Mouse (Mus musculus): ENCODE data around the gene Gm9639. TPM values are rescaled to one million over a fixed set of nuclear protein-coding genes. Genes with fewer than 3 reads are reported as not detected.
"Not testable (repeated sequence)": the region's sequence is repeated elsewhere in the genome, so short reads cannot be mapped to it uniquely, and the experiment has no call there.

Gene Gm9639
- total and polyA plus RNA-seq, 3 experiments: not detected

GRCm38 (mm10) chr10:77783396-77783795, 11.5 kb downstream of the Gm9639 start:
- dilution Hi-C loops (cut with MboI; ENCODE audit: extremely low pct_ligation_motif_present, extremely low pct_unique_long_range_greater_than_20kb, low sequenced_read_pairs); H3K79me2 ChIP-seq (replicated peaks; ENCODE audit: control insufficient read depth, extremely low read depth, insufficient read depth, poor library complexity, severe bottlenecking); H3K4me1 ChIP-seq (ENCODE audit: control insufficient read depth in 1 of 2, insufficient read depth in 2 of 2); H3K9me3 ChIP-seq (replicated peaks; ENCODE audit: low read length); H3K4me3 ChIP-seq (replicated peaks in 1 of 3; ENCODE audit: low read depth in 2 of 3, low read length in 2 of 3, poor library complexity in 1 of 3); DNase-seq (ENCODE audit: extremely low read depth); H3K9ac ChIP-seq (ENCODE audit: insufficient read depth, low read depth); H3K27me3 ChIP-seq (replicated peaks); H3K4me2 ChIP-seq (ENCODE audit: insufficient read depth, low read depth, poor library complexity, severe bottlenecking); H3K36me3 ChIP-seq (replicated peaks in 1 of 2; ENCODE audit: control insufficient read depth in 1 of 2, insufficient read depth in 1 of 2, low read length in 1 of 2); in situ Hi-C loops (cut with MboI; ENCODE audit: low pct_ligation_motif_present, low pct_unique_long_range_greater_than_20kb, low sequenced_read_pairs); H3K27ac ChIP-seq (ENCODE audit: insufficient read depth, low read depth): not testable (repeated sequence)

- dilution Hi-C loops (cut with MboI; ENCODE audit: extremely low pct_ligation_motif_present, extremely low pct_unique_long_range_greater_than_20kb, low sequenced_read_pairs); H3K4me3 ChIP-seq (replicated peaks in 1 of 3; ENCODE audit: low read depth in 2 of 3, low read length in 2 of 3, poor library complexity in 1 of 3); in situ Hi-C loops (cut with MboI; ENCODE audit: low pct_ligation_motif_present, low pct_unique_long_range_greater_than_20kb, low sequenced_read_pairs): not testable (repeated sequence)
These were observed 12.4 kb downstream of the Gm9639 start, which contains the start of gene Gm3250 for GRCm38 (mm10) chr10:77782442-77782841. Gm3250 (minus strand) TSS chr10:77782542.

GRCm38 (mm10) chr10:77776844-77777243, 18.0 kb downstream of the Gm9639 start, which contains the start of gene Gm7138:
Gm7138 (minus strand) TSS chr10:77776944.
- H3K79me2 ChIP-seq (replicated peaks; ENCODE audit: control insufficient read depth, extremely low read depth, insufficient read depth, poor library complexity, severe bottlenecking); in situ Hi-C loops (cut with MboI; ENCODE audit: low pct_ligation_motif_present, low pct_unique_long_range_greater_than_20kb, low sequenced_read_pairs); H3K9ac ChIP-seq (ENCODE audit: insufficient read depth, low read depth); DNase-seq (ENCODE audit: extremely low read depth); H3K9me3 ChIP-seq (replicated peaks; ENCODE audit: low read length); H3K27me3 ChIP-seq (replicated peaks); H3K27ac ChIP-seq (ENCODE audit: insufficient read depth, low read depth); dilution Hi-C loops (cut with MboI; ENCODE audit: extremely low pct_ligation_motif_present, extremely low pct_unique_long_range_greater_than_20kb, low sequenced_read_pairs); H3K4me1 ChIP-seq (ENCODE audit: control insufficient read depth in 1 of 2, insufficient read depth in 2 of 2); H3K4me2 ChIP-seq (ENCODE audit: insufficient read depth, low read depth, poor library complexity, severe bottlenecking); H3K4me3 ChIP-seq (replicated peaks in 1 of 3; ENCODE audit: low read depth in 2 of 3, low read length in 2 of 3, poor library complexity in 1 of 3); H3K36me3 ChIP-seq (replicated peaks in 1 of 2; ENCODE audit: control insufficient read depth in 1 of 2, insufficient read depth in 1 of 2, low read length in 1 of 2): not testable (repeated sequence)

More at GRCm38 (mm10) chr10:77782442-77782841, 12.4 kb downstream of the Gm9639 start, which contains the start of gene Gm3250:
- not testable (repeated sequence) for H3K9me3 ChIP-seq (replicated peaks; ENCODE audit: low read length); H3K4me1 ChIP-seq (ENCODE audit: control insufficient read depth in 1 of 2, insufficient read depth in 2 of 2); H3K9ac ChIP-seq (ENCODE audit: insufficient read depth, low read depth); H3K79me2 ChIP-seq (replicated peaks; ENCODE audit: control insufficient read depth, extremely low read depth, insufficient read depth, poor library complexity, severe bottlenecking); H3K27me3 ChIP-seq (replicated peaks); H3K36me3 ChIP-seq (replicated peaks in 1 of 2; ENCODE audit: control insufficient read depth in 1 of 2, insufficient read depth in 1 of 2, low read length in 1 of 2); H3K27ac ChIP-seq (ENCODE audit: insufficient read depth, low read depth); DNase-seq (ENCODE audit: extremely low read depth); H3K4me2 ChIP-seq (ENCODE audit: insufficient read depth, low read depth, poor library complexity, severe bottlenecking)

- H3K79me2 ChIP-seq (replicated peaks; ENCODE audit: control insufficient read depth, extremely low read depth, insufficient read depth, poor library complexity, severe bottlenecking); H3K36me3 ChIP-seq (replicated peaks in 1 of 2; ENCODE audit: control insufficient read depth in 1 of 2, insufficient read depth in 1 of 2, low read length in 1 of 2); H3K27ac ChIP-seq (ENCODE audit: insufficient read depth, low read depth); H3K9me3 ChIP-seq (replicated peaks; ENCODE audit: low read length); dilution Hi-C loops (cut with MboI; ENCODE audit: extremely low pct_ligation_motif_present, extremely low pct_unique_long_range_greater_than_20kb, low sequenced_read_pairs); in situ Hi-C loops (cut with MboI; ENCODE audit: low pct_ligation_motif_present, low pct_unique_long_range_greater_than_20kb, low sequenced_read_pairs); H3K4me3 ChIP-seq (replicated peaks in 1 of 3; ENCODE audit: low read depth in 2 of 3, low read length in 2 of 3, poor library complexity in 1 of 3); H3K9ac ChIP-seq (ENCODE audit: insufficient read depth, low read depth); H3K4me1 ChIP-seq (ENCODE audit: control insufficient read depth in 1 of 2, insufficient read depth in 2 of 2); H3K4me2 ChIP-seq (ENCODE audit: insufficient read depth, low read depth, poor library complexity, severe bottlenecking); DNase-seq (ENCODE audit: extremely low read depth): not testable (repeated sequence)
- peaks cover 32% of the 10 kb centered on the region for H3K27me3 ChIP-seq (replicated peaks)
These were observed 22.7 kb downstream of the Gm9639 start for GRCm38 (mm10) chr10:77772142-77772541.

- dilution Hi-C loops (cut with MboI; ENCODE audit: extremely low pct_ligation_motif_present, extremely low pct_unique_long_range_greater_than_20kb, low sequenced_read_pairs); H3K4me1 ChIP-seq (ENCODE audit: control insufficient read depth in 1 of 2, insufficient read depth in 2 of 2); H3K9me3 ChIP-seq (replicated peaks; ENCODE audit: low read length); H3K4me2 ChIP-seq (ENCODE audit: insufficient read depth, low read depth, poor library complexity, severe bottlenecking); H3K4me3 ChIP-seq (replicated peaks in 1 of 3; ENCODE audit: low read depth in 2 of 3, low read length in 2 of 3, poor library complexity in 1 of 3); H3K27ac ChIP-seq (ENCODE audit: insufficient read depth, low read depth); H3K79me2 ChIP-seq (replicated peaks; ENCODE audit: control insufficient read depth, extremely low read depth, insufficient read depth, poor library complexity, severe bottlenecking); H3K9ac ChIP-seq (ENCODE audit: insufficient read depth, low read depth); H3K36me3 ChIP-seq (replicated peaks in 1 of 2; ENCODE audit: control insufficient read depth in 1 of 2, insufficient read depth in 1 of 2, low read length in 1 of 2); in situ Hi-C loops (cut with MboI; ENCODE audit: low pct_ligation_motif_present, low pct_unique_long_range_greater_than_20kb, low sequenced_read_pairs); DNase-seq (ENCODE audit: extremely low read depth): not testable (repeated sequence)
- peaks cover 40% of the 10 kb centered on the region for H3K27me3 ChIP-seq (replicated peaks)
These were observed 23.7 kb downstream of the Gm9639 start, which contains the start of gene Gm3238 for GRCm38 (mm10) chr10:77771225-77771624. Gm3238 (minus strand) TSS chr10:77771325.
